Mouse (Mus musculus) thymus, adult 2 months (tissue): ENCODE results near the gene Tmem131. TPM values are rescaled to one million over a fixed set of nuclear protein-coding genes. Genes with fewer than 3 reads are reported as not detected.

Experiments used
- DNase-seq: peaks from one replicate; pipeline ENCODE4 v3.0.0; 2021
- H3K27ac ChIP-seq: fragments of 200-500 bp; 2 replicates; pipeline ENCODE4 v1.5.1; 2012; ENCODE audit warnings: low read length, control low read depth; ENCODE audit not compliant: control insufficient read depth, insufficient read depth
- H3K27me3 ChIP-seq: fragments of 200-500 bp; 2 replicates; pipeline ENCODE4 v1.6.1; 2012; ENCODE audit warnings: mild to moderate bottlenecking, low read length, moderate library complexity, mixed read lengths; ENCODE audit not compliant: control insufficient read depth, insufficient read depth
- H3K36me3 ChIP-seq: fragments of 200-500 bp; 2 replicates; pipeline ENCODE4 v1.6.1; 2012; ENCODE audit warnings: mild to moderate bottlenecking, low read length, moderate library complexity; ENCODE audit not compliant: control insufficient read depth, insufficient read depth
- H3K4me1 ChIP-seq: fragments of 200-500 bp; replicated peaks from 2 replicates; pipeline ENCODE4 v1.6.1; 2012; ENCODE audit warnings: low read length; ENCODE audit not compliant: control insufficient read depth, insufficient read depth
- H3K4me3 ChIP-seq: fragments of 200-500 bp; 2 replicates; pipeline ENCODE4 v1.5.1; 2012; ENCODE audit warnings: mild to moderate bottlenecking, low read length, control low read depth, moderate library complexity; ENCODE audit not compliant: control insufficient read depth, insufficient read depth
- CTCF ChIP-seq: fragments of 200-500 bp; IDR thresholded peaks from 2 replicates; pipeline ENCODE4 v1.5.1; 2012; ENCODE audit warnings: mild to moderate bottlenecking, control low read depth, low read length, moderate library complexity, borderline replicate concordance; ENCODE audit not compliant: control insufficient read depth, poor library complexity, insufficient read depth; ENCODE audit errors: extremely low read depth
- POLR2A ChIP-seq: fragments of 200-500 bp; IDR thresholded peaks from 2 replicates; pipeline ENCODE4 v1.6.1; 2012; ENCODE audit warnings: mild to moderate bottlenecking, low read length, control low read depth, moderate library complexity; ENCODE audit not compliant: control insufficient read depth, poor library complexity, insufficient read depth; ENCODE audit errors: extremely low read depth
- WGBS: fragments of 180-500 bp; shearing (Covaris S2); methylation state at CpG from one replicate; pipeline ENCODE4 v1.1.7; 2018; 5-methylcytosine and 5-hydroxymethylcytosine counted together
- polyA plus RNA-seq: library from polyadenylated mRNA; depleted of rRNA; stranded (reverse); fragments of >200 nt; gene quantifications from 2 replicates; pipeline ENCODE4 v1.2.3, GENCODE M21; 2012

The Tmem131 gene
- polyA plus RNA-seq, 1 experiment: 51.1 TPM

DNA sequence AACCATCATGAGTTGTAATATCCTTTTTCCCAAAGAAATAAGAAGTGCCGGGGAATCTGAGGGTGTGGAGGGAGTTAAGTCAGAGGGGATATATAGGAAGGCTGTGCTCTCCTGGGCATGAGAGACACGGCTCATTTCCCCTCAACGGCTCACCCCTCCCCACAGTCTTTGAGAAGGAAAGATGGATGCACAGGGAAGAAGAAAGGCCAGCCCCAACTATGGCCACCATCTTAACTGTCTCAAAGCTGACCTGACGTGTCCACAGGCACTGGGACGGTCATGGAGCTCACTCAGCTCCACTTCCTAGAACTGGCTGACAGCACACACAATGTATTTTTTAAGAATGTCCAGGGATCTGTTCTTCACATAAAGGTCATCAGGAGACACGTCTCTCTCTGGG is 91.4 kb downstream of the Tmem131 start:
- WGBS: 93% methylated on average over 6 of the region's 6 CpGs
- Histone ChIP-seq H3K27me3 (no peaks in the 10 kb centered on the region), H3K4me1 (no peaks in the 10 kb centered on the region), H3K4me3 (no peak overlapping the region), H3K27ac (no peak overlapping the region), H3K36me3 (peaks cover 11% of the 10 kb centered on the region; the same call in 1 of the 2 replicates)
- no peak for TF ChIP-seq CTCF
- TF ChIP-seq POLR2A: no peak
- no peak for DNase-seq

DNA sequence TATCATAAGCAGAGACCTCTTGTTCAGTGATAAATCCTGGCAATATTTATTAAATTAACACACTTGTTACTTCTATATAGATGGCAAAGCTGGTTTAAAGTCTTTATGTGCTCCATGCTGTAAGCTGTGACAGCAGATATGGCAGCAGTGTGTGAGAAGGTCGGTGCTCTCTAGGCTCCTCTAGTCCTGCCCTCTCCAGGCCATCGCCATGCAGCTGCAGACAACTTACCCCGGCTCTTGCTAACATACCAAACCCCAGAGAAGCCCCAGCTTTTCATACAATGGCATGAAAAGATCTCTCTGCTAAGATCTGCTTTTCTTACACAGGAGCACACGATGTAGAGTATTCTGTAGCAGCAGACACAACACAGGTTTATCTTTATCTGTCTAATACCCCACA is 92.1 kb downstream of the Tmem131 start:
- TF ChIP-seq POLR2A: no peak
- TF ChIP-seq CTCF: no peak
- no peak overlapping the region for H3K4me3 ChIP-seq
- H3K36me3 ChIP-seq: peaks cover 11% of the 10 kb centered on the region; the same call in 1 of the 2 replicates
- H3K27ac ChIP-seq: no peak overlapping the region
- WGBS: 73% methylated on average over 4 of the region's 4 CpGs
- H3K4me1 ChIP-seq: no peaks in the 10 kb centered on the region
- H3K27me3 ChIP-seq: no peaks in the 10 kb centered on the region
- DNase-seq: no peak

DNA sequence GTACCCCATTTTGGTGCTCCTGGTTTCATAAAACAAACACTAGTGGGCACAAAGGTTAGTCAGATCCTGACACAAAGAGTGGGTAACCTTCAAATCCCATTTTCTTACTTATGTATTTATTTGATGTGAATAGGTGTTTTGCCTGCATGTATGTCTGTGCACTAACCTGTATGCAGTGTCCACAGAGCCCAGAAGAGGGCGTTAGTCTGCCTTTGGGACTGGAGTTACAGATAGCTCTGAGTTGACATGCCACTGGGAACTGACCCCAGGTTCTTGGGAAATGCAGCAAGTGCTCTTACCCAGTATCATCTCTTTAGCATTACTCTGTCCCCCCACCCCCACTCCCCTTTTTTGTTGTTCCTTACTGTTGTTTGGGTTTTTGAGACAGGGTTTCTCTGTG is 95.4 kb downstream of the Tmem131 start:
- Histone ChIP-seq H3K4me3 (no peak overlapping the region), H3K27ac (no peak overlapping the region), H3K4me1 (no peaks in the 10 kb centered on the region), H3K27me3 (no peaks in the 10 kb centered on the region), H3K36me3 (no peaks in the 10 kb centered on the region)
- DNase-seq: no peak
- WGBS: 90% methylated on average over 1 of the region's 1 CpGs
- TF ChIP-seq CTCF: no peak
- TF ChIP-seq POLR2A: no peak

DNA sequence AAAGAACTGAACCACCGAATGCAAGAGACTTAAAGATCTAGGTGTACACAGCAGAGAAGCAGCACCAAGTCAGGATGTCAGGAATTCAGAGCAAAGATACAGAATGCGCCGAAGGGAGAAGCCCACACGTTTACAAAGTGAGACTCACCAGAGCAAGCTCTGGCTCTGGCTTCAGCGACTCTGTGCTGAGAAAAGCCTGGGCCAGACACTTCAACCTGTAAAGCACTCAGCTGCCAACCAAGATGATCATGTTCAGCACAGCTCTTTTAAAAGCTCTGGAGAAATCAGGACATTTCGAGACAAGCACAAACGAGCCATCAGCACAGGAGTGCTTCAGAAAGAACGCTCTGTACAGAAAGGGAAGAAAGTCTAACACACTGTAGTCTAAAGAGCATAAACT is 96.2 kb downstream of the Tmem131 start:
- H3K36me3 ChIP-seq: no peaks in the 10 kb centered on the region
- no peak for TF ChIP-seq POLR2A
- no peak for TF ChIP-seq CTCF
- H3K27me3 ChIP-seq: no peaks in the 10 kb centered on the region
- H3K4me1 ChIP-seq: no peaks in the 10 kb centered on the region
- H3K4me3 ChIP-seq: no peak overlapping the region
- no peak for DNase-seq
- WGBS: 89% methylated on average over 8 of the region's 8 CpGs
- H3K27ac ChIP-seq: no peak overlapping the region

DNA sequence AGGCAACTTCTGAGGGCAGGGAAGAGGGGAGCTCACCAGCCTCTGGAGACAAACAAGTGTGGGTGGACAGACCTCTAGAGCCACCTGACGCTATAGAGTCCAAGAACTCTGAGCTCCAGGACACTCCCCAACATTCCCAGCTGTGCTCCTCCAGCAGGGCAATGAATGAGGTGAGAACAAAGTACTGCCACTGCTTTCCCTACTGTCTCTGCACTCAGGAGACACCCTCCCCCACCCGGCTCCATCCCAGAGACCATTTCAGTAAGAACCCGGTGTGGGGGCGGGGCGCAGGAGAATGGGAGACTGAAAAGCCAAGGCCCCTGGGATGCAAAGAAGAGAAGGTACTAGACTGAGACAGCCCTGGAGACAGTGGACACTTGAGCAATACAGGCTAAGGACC is 98.4 kb downstream of the Tmem131 start:
- H3K27ac ChIP-seq: no peak overlapping the region
- no peaks in the 10 kb centered on the region for H3K4me1 ChIP-seq
- peaks cover 6% of the 10 kb centered on the region; the same call in 1 of the 2 replicates for H3K36me3 ChIP-seq
- TF ChIP-seq CTCF (no peak), POLR2A (no peak)
- DNase-seq: no peak
- no peak overlapping the region for H3K4me3 ChIP-seq
- no peaks in the 10 kb centered on the region for H3K27me3 ChIP-seq
- WGBS: 93% methylated on average over 5 of the region's 5 CpGs

DNA sequence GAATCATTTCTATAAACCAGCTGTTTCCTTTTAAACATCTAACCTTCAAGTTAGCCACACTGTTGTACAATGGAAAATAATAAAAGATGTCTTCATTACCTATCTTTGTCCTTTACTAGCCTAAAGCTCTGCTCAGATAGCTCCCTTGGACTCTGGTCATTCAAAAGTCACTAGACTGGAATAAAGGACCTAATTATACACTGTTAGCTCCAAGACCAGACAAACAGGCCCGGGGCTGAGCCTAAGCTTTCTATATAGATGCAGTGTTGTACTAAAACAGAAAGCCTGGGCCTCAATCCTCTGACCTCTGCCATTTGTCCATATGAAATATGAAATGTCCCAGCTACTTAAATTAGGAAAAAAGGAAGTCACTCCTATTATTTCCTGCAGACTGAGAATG is 101.7 kb downstream of the Tmem131 start:
- H3K27ac ChIP-seq: no peak overlapping the region
- TF ChIP-seq CTCF (no peak), POLR2A (no peak)
- DNase-seq: no peak
- H3K4me3 ChIP-seq: no peak overlapping the region
- H3K27me3 ChIP-seq: no peaks in the 10 kb centered on the region
- peaks cover 6% of the 10 kb centered on the region for H3K36me3 ChIP-seq
- no peaks in the 10 kb centered on the region for H3K4me1 ChIP-seq
- 96% methylated on average over 1 of the region's 1 CpGs for WGBS

DNA sequence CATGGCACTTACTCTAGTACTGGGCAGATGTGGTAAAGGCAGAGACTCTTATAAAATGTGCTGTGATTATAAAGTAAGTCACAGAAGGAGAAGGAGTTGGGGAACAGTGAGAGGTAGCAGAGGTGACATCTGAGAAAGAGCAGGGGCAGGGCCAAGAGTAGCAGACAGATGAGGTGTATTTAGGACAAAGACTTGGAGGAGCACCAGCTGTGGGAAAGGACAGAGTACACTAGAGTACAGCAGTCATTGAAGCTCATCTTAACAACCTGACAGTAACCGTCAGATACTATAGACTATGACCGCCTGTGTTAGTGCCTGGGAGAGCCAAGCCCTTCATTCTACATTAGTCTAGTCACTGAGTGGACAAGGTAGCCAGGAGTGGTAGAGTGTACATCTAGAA is 102.5 kb downstream of the Tmem131 start:
- H3K4me1 ChIP-seq: peaks cover 5% of the 10 kb centered on the region
- no peak overlapping the region for H3K4me3 ChIP-seq
- H3K36me3 ChIP-seq: peaks cover 6% of the 10 kb centered on the region
- no peaks in the 10 kb centered on the region for H3K27me3 ChIP-seq
- TF ChIP-seq CTCF (no peak), POLR2A (no peak)
- DNase-seq: no peak
- 97% methylated on average over 2 of the region's 2 CpGs for WGBS
- H3K27ac ChIP-seq: no peak overlapping the region
